Mouse (Mus musculus) kidney, postnatal 25 days (tissue): Measurements from ENCODE around the gene Clrn1.

ENCODE experiments used
- DNase-seq, 2 experiments: peaks; one replicate each; pipeline ENCODE4 v3.0.0; 2021; ENCODE audit warnings: mixed read lengths in 2 of 2

The Clrn1 gene

DNA sequence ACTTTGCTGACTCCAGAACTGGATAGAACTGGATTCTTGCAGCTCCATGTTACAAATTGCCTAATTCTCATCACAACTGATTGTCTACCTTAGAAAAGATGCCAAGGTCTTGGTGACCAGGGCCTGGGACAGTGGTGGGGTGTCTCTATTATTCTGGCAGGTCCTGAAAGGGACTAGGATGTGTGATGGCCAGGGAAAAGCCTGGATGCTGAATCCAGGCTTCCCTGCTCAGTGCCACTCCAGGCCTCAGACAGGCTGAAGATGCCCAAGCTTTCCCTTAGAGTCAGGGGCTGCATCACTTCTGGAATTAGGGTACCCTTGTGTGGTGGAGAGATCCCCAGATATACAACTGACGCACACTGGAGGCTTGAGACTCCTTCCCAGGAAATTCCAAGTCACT, 55.2 kb downstream of the Clrn1 start:
- DNase-seq: no peak

DNA sequence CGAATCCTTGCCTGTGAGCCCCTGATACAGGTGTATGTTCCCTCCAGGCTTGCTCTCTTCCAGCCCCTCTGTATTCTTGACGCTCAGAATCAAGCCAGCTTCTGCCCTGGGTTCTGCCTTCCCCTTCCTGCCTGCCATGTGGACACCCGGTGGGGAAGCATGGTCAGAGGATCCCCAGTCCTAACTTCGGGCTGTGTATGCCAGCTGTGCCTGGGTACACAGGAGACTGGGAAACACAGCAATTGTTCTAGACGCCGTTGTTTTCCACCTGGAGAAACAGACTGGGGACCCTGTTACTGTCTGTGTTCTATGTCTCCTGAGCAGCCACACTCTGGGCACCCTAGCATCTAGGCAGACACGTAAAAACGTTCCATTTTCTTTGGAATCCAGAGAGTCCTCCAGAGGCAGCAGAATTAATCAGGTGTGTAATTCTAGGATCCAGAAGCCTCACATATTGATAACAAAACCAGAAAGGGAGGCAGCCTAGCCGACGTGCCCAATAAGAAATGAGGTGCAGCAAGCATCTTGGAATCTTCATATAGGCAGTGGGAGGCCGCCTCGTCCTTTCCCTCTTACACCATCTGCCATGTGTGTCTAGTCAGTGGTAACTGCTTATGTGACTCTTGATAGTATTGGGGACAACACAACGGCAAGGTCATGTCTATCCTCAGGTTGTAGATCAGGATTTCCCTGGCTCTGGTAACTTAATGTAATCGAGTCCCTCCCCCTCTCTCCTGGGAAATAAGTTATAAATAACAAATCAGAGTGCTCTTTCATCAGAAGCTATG, 56.6 kb downstream of the Clrn1 start:
- no peak for DNase-seq

DNA sequence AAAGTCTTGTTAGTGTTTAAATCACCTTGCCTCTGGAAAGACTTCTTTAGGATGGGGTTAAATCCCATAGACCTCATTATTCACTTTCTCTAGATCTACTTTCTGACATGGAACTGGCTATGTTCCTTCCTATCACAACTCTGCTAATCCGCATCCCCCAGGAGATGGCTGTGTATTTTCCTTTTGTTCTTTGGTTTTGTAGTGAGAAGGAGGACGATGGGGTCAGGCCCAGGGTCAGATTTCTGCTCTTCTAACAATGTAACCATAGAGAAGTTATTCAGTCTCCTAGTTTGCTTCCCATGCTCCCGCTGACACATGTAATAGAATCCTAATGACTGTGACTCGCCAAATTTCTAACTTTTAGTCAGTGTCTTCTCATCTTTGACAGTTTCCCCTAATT, 58.9 kb downstream of the Clrn1 start:
- no peak for DNase-seq

DNA sequence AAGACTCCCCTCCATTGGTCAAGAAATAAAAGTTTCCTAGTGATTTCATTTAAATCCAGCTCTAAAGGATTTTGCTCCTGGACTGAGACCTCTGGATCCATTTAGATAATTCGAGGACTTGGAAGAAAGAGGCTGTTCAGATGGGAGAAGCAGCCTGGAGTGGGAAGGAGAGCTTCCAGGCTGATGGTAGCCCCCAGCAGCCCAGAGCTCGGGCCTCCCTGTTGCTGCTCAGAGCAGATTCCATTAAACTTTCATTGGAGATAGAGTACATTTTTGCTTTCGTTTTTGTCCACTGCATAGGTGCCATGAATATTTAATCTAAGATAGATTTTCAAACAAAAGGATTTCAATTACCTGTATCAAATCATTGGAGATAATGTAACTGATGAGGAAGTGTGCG, 62.9 kb downstream of the Clrn1 start, which contains the start of gene Mindy4b-ps:
Gene Mindy4b-ps (minus strand): TSS at position 101 of the 400 bp plus-strand sequence.
- DNase-seq: no peak

DNA sequence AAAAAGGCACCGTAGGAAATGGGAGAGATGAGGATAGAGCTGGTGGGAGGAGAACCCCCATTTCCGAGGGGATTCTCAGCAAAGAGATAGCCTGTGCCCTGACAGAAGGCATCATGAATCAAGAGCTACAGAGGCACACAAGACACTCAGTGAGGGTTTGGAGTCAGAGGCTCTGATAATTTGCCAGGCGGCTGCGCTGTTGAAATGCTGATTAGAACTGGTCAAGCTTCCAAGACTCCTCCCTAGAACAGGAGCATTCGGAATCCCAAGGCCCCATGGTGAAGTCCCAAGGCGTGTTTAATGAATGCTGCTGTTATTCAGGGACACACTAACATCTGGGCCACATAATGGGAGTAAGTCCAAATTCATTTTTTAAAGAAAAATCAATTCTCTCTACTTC, 67.8 kb downstream of the Clrn1 start:
- DNase-seq: peak in 1 of 2 experiments; percentile 42

DNA sequence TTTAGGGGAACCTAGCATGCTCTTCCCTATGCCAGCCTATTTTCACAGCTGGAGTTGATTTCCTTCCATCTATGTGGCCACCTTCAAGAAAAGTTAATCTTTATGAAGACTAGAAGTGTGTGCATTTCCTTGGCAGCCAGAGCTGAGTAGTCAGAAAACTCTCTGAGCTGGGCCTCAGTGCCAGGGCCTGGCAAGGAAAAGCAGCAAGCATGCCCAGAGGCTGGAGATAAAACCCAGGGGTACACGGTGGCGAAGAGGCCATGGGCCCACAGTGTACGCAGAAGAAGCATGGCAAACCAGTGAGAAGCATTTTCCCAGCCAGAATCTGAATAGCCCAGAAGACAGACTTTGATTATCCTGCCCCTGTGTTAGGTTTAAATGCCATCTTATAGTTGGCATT, 70.9 kb downstream of the Clrn1 start:
- DNase-seq: no peak

DNA sequence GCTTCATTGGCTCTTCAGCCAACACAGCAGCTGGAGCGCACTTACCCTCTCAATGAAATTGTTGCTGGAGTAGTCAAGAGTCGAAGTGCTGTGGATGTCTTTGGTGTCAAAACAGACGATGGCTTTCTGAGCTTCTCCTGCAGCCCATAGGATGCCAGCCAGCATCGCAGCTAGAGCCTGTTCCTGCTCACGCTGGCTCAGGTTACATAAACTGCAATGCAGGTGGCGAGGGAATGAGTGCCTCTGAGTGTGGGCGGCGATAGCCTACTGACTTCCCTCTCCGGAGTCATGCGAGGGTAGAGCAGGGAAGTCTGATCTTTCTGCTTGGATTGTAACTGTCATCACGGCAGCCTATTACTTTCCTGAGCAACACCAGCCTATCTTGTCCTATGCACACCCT, 74.8 kb downstream of the Clrn1 start:
- DNase-seq: no peak

DNA sequence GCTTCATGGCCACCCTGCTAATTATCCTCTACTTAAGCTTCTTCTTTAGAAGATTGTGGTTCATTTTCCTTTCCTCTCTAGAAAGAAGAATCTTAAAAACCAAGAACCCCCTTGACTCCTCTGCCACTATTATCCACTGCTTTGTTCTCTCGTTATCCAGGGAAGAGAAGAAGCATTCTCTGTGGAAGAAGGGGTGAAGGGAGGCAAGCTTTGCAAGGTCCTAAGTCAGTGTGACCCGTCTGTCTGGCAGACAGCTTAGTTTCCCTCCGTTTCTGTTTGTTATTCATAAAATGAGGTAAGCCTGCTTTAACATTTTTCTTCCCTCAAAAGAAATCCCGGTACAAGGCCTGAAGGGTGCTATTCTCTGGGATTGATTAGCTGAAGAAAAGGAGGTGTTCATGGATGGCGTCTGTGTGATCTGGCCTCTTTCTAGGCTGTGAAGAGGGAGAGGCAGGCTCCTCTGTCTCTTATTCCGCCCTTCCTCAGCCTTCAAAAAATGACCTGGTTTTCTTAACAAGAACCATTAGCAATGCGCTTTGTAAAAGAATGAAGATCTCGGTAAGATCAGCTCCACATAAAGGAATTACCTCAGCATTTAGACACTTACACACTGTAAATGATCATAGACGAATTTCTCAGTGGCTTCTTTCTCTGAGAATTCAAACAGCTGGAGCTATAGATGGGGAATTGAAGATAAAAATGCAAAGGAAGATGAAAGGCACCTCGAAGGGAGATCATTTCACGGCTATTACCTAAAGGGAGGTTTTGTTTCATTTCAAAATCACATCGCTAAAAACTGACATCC, 75.8 kb downstream of the Clrn1 start:
- DNase-seq: no peak

DNA sequence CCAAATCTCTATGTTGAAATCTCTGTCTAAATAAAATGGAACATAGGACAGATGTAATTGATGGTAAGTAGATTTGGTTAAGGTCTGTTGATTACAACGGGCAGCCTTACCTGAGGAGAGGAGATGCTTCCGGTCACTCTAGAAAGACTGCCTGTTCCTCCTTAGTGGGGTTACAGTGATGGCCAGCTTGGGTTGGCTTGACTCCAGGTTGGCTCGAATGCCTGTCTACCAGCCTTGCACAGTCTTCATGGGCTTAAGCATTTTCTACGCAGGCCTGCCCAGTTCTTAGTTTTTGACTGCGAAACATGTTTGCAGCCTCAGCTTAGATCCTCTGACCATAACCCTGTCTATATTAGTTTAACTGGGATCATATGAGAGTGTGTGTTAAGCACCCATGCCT, 76.5 kb downstream of the Clrn1 start:
- DNase-seq: no peak

DNA sequence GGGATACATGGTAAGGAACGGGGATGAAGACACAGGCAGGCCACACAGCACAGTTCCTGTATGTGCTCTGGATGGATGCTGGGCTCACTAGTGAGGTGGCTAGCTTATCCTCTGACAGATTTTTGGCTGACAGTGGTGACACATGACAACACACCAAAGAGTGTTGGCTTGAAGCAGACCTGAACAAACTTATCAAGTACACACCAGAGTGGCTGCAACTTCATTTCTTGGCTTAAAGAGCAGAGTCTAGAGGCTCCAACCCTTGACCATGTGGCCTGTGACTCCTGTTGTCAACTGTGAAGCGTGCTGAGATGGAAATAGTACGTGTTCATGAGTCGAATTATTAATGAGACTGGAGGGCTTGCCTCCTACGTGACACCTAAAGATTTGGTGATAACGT, 80.4 kb downstream of the Clrn1 start:
- DNase-seq: no peak

DNA sequence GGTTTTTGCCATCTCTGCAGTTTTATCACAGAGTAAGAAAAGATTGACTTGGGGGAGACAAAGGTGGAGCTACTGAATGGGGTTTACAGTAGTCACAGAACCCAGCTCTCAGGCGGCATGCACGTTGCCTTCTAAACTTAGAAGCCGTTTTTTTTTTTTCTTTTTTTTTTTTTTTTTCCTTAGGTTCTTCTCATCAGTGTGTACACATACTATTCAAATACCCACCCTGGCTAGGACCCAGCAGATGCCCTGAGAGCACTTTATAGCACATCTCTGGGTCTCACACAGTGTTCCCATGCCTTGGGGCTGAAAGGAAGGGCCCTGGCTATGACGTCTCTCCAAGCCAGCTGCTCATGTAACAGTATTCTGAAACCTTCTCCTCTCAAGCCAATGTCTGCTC, 86.5 kb downstream of the Clrn1 start:
- DNase-seq: no peak

DNA sequence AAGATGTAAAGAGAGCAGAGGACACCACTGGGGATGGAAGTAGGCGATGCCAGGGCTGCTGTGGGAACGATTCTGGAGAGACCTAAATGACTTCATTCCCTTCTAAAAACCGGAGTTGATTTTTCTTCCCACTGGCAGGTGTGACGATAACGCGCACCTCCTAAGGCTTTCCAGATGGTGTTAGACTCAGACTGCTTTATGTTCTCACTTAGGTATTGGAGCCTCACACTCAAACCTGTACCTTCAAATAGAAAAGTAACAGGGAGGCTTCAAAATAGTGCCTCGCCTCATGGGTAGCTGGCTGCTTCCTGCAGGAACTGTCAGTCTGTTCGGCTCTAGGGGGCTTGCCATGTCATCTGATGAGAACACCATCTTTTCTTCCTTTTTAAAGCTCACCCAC, 86.9 kb downstream of the Clrn1 start:
- no peak for DNase-seq
